Mouse (Mus musculus): ENCODE measurements at regions not wholly inside any gene's neighbourhood (a gene's known extent, or its start where the extent isn't known, plus 50 kb on each side); places are given as distances from the start of the nearest gene placed in this dataset.

- TF ChIP-seq CTCF (IDR thresholded peaks at IDR 0.05; ENCODE audit: borderline replicate concordance, insufficient read depth, low read depth, low read length) (no peak), POLR2A (IDR thresholded peaks at IDR 0.05; ENCODE audit: borderline replicate concordance, insufficient read depth, low read length) (no peak)
Measured at GRCm38 (mm10) chr1:45021234-45021633, 290.1 kb upstream of the Col3a1 start.
